Comparison of ENCODE assay signal across 10 mouse cellular contexts in genomic region chr10:97801448-97802265, GRCm38 (mm10).
DNase-seq lines count a peak whose midpoint lies in the region; ATAC-seq lines count a peak whose summit lies in the region.
"Had no signal": no experiment of that assay in that cellular context is flagged by ENCODE, and none has a peak within 500 bp of the region (broad histone marks: within the 10 kb centered on the region; RNA-seq: fewer than 3 reads in every experiment).

No protein-coding gene starts in this region.

- peak; percentile 85 for ATAC-seq in forebrain, embryonic 11.5 days (replicated peaks; ENCODE audit: low FRiP score)
- ATAC-seq in intestine, embryonic 15.5 days: no peak

- no peaks in the 10 kb centered on the region for H3K36me3 ChIP-seq in forebrain, embryonic 11.5 days (ENCODE audit: control insufficient read depth, insufficient read depth, low read length)
- no peaks in the 10 kb centered on the region for H3K36me3 ChIP-seq in intestine, embryonic 15.5 days
- H3K36me3 ChIP-seq: liver, embryonic 13.5 days had no signal

- no peak overlapping the region for H3K4me2 ChIP-seq in forebrain, embryonic 11.5 days (ENCODE audit: low read depth, low read length, severe bottlenecking)
- no peak overlapping the region for H3K4me2 ChIP-seq in intestine, embryonic 15.5 days (replicated peaks)
- H3K4me2 ChIP-seq: liver, embryonic 13.5 days had no signal

- H3K27ac ChIP-seq in forebrain, embryonic 11.5 days (ENCODE audit: low read depth, low read length): no peak overlapping the region
- H3K27ac ChIP-seq in intestine, embryonic 15.5 days: no peak overlapping the region
- H3K27ac ChIP-seq: liver, embryonic 13.5 days had no signal

- H3K9ac ChIP-seq in forebrain, embryonic 11.5 days (ENCODE audit: low read length): no peak overlapping the region
- no peak overlapping the region for H3K9ac ChIP-seq in intestine, embryonic 15.5 days
- H3K9ac ChIP-seq: liver, embryonic 13.5 days had no signal

- peak; percentile 4 for DNase-seq in kidney, postnatal 10 days
- DNase-seq in kidney, adult 8-10 months: no peak
- DNase-seq in brain, adult 2 months (ENCODE audit: low read depth, low spot score): peak; percentile 60
- no peak for DNase-seq in forebrain, embryonic 11.5 days (ENCODE audit: low spot score)
- DNase-seq in left cerebral cortex, postnatal 36 days (ENCODE audit: low spot score in 2 of 2): peak; percentile 14 to 23
- no peak for DNase-seq in urinary bladder, postnatal 4 days (ENCODE audit: low spot score in 2 of 2)
- DNase-seq in thymus, postnatal 36 days: no peak
- DNase-seq: liver, embryonic 13.5 days had no signal

- no peak overlapping the region for H3K4me3 ChIP-seq in forebrain, embryonic 11.5 days (ENCODE audit: low read depth, low read length)
- no peak overlapping the region for H3K4me3 ChIP-seq in intestine, embryonic 15.5 days (replicated peaks)
- H3K4me3 ChIP-seq: liver, embryonic 13.5 days had no signal

- no peaks in the 10 kb centered on the region for H3K9me3 ChIP-seq in forebrain, embryonic 11.5 days (ENCODE audit: control insufficient read depth, low read length)
- H3K9me3 ChIP-seq in intestine, embryonic 15.5 days: no peaks in the 10 kb centered on the region
- H3K9me3 ChIP-seq: liver, embryonic 13.5 days had no signal

- no peaks in the 10 kb centered on the region for H3K27me3 ChIP-seq in forebrain, embryonic 11.5 days (ENCODE audit: control insufficient read depth, insufficient read depth, low read length)
- no peaks in the 10 kb centered on the region for H3K27me3 ChIP-seq in intestine, embryonic 15.5 days (replicated peaks)
- H3K27me3 ChIP-seq: CH12.LX; liver, embryonic 13.5 days had no signal

- intact Hi-C loops in left cerebral cortex, postnatal 36 days (cut with DNase I): loop anchor here (10.0 kb wide), 1 partner anchor 87 kb away; no protein-coding TSS in a partner anchor

- H3K4me1 ChIP-seq in forebrain, embryonic 11.5 days (replicated peaks; ENCODE audit: control insufficient read depth, insufficient read depth, low read length): no peaks in the 10 kb centered on the region
- H3K4me1 ChIP-seq in intestine, embryonic 15.5 days (replicated peaks): no peaks in the 10 kb centered on the region
- H3K4me1 ChIP-seq: liver, embryonic 13.5 days had no signal

- 47% methylated on average over 9 of the region's 9 CpGs for WGBS in forebrain, embryonic 11.5 days
- WGBS in intestine, embryonic 15.5 days: 66% methylated on average over 9 of the region's 9 CpGs

Comparison
In these comparisons a context has a peak if more than half of its experiments do, and no peak if none do; other contexts are left out.
1. DNase-seq: peak in kidney, postnatal 10 days (single experiment), brain, adult 2 months (single experiment) and left cerebral cortex, postnatal 36 days (2 of 2); none in kidney, adult 8-10 months (0 of 2), forebrain, embryonic 11.5 days (single experiment), urinary bladder, postnatal 4 days (0 of 2) and thymus, postnatal 36 days (0 of 2).